Mouse (Mus musculus): ENCODE measurements around the gene Ptprh. TPM values are rescaled to one million over a fixed set of nuclear protein-coding genes. Genes with fewer than 3 reads are reported as not detected.
"Not testable (repeated sequence)": the region's sequence is repeated elsewhere in the genome, so short reads cannot be mapped to it uniquely, and the experiment has no call there.

Ptprh gene
- polyA plus RNA-seq, 1 experiment = 1.4 TPM

DNA sequence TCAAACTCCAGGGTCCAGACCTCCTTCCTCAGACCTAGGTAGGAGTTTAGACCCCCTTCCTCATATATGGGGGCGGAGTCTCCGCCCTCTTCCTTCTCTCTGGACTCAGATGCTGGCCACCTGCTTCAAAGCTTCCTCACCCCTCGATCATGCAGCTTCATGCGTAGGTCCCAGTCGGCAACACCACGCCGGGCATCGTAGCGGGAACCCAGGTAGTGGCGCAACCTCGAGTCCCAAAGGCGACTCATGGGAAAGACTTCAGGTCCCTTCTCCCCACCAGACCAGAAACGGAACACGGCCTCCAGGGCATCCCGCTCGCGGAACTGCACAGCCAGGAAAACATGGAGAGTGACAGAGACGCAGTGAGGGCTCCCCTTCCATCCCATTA lies 76.5 kb downstream of the Ptprh start:
- H3K27ac ChIP-seq (ENCODE audit: insufficient read depth, low read length) = no peak overlapping the region
- WGBS = 63% methylated on average over 18 of the region's 18 CpGs
- DNase-seq = no peak
- no peak overlapping the region for H3K4me3 ChIP-seq (replicated peaks; ENCODE audit: insufficient read depth, low read depth, low read length)
- peaks cover 3% of the 10 kb centered on the region; the same call in 1 of the 2 replicates for H3K27me3 ChIP-seq (ENCODE audit: control insufficient read depth, insufficient read depth, low read length)
- no peaks in the 10 kb centered on the region for H3K4me1 ChIP-seq (ENCODE audit: control insufficient read depth, insufficient read depth, low read length)
- TF ChIP-seq CTCF (IDR thresholded peaks at IDR 0.05; ENCODE audit: borderline replicate concordance, insufficient read depth, low read depth, low read length) (no peak), POLR2A (IDR thresholded peaks at IDR 0.05; ENCODE audit: borderline replicate concordance, insufficient read depth, low read length) (no peak)

DNA sequence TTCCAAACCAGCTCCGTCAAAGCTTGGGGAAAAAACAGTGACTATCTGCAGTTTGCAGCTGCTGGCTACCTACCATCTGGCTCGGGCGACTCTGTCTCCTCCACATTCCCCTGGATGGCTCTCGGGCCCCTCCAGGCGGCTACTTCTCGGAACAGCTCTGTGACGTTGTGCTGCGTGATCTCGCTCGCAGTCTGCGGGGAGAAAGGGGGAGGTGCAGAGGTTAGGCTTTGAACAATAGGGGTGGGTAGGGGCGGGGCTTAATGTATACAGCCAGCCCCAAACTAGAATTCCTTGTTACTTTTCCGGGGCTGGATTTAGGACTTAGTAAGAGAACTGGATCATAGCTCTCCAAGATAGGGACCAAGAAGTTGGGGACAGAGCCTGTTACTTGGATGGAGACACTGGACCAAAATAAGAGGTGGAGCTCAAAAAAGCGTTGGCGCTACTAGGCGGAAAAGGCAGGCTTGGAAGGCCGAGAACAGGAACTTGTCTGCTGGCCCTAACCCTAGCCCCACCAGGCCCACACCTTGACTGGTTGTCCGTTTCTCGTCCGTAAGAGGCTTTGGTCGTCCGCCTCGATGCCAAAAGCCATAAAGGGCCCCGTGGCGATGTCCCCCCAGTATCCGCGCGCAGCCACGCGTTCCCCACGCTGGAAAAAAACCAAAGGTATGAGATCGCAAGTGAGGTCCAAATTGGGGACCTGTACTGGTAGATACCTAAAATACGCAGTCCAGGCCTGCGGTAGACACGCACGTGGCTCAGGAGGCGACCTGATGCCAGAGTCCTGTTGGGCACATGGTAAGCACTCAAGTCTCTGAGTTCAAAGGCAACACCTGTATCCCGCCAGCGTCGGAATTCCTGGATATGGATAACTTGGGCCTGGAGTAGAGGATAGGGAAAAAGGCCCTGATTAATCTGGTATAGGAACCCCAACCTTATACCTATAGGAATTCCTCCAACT lies 77.2 kb downstream of the Ptprh start:
- TF ChIP-seq POLR2A (IDR thresholded peaks at IDR 0.05; ENCODE audit: borderline replicate concordance, insufficient read depth, low read length) = no peak
- peak; percentile 55; the same call in 1 of the 2 replicates for TF ChIP-seq CTCF (IDR thresholded peaks at IDR 0.05; ENCODE audit: borderline replicate concordance, insufficient read depth, low read depth, low read length)
- H3K4me3 ChIP-seq (replicated peaks; ENCODE audit: insufficient read depth, low read depth, low read length) = peak overlapping the region; percentile 39
- H3K27me3 ChIP-seq (ENCODE audit: control insufficient read depth, insufficient read depth, low read length) = no peaks in the 10 kb centered on the region
- no peaks in the 10 kb centered on the region for H3K4me1 ChIP-seq (ENCODE audit: control insufficient read depth, insufficient read depth, low read length)
- DNase-seq = peak; percentile 71 to 75
- H3K27ac ChIP-seq (ENCODE audit: insufficient read depth, low read length) = no peak overlapping the region
- WGBS = 23% methylated on average over 40 of the region's 40 CpGs

DNA sequence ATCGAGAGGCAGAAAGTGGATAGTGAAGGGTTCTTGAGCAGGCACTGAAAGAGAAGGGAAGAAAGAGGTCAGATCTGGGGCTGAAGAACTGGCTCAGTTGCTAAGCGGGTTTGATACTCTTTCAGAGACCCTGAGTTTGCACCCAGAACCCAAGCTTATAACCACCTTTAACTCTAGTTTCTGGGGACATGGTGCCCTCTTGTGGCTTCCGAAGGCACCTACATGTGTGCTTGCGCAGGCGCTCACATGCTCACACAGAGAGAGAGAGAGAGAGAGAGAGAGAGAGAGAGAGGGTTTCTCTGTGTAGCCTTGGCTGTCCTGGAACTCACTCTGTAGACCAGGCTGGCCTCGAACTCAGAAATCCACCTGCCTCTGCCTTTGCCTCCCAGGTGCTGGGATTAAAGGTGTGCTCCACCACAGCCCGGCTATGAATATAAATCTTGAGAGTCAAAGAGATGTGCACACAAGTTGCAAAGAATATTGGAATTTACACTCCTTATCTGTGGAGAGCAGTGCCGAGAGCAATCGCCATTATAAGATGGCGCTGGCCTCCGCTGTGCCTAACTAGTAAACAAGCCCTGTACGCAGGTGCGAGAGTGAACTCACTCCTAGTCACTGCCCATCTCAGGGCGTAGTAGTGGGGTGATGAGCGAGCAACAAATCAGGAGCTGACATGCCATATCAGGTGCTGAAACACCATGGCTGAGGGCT lies 79.5 kb downstream of the Ptprh start, which contains the start of gene Tnni3:
Gene Tnni3, minus strand, starts transcription at position 18 of the 711 bp plus-strand sequence.
- H3K4me3 ChIP-seq (replicated peaks; ENCODE audit: insufficient read depth, low read depth, low read length); H3K27me3 ChIP-seq (ENCODE audit: control insufficient read depth, insufficient read depth, low read length); H3K4me1 ChIP-seq (ENCODE audit: control insufficient read depth, insufficient read depth, low read length); H3K27ac ChIP-seq (ENCODE audit: insufficient read depth, low read length): not testable (repeated sequence)
- peak; percentile 38 to 59 for DNase-seq
- peak; percentile 74 for TF ChIP-seq CTCF (IDR thresholded peaks at IDR 0.05; ENCODE audit: borderline replicate concordance, insufficient read depth, low read depth, low read length)
- WGBS = 68% methylated on average over 15 of the region's 15 CpGs

DNA sequence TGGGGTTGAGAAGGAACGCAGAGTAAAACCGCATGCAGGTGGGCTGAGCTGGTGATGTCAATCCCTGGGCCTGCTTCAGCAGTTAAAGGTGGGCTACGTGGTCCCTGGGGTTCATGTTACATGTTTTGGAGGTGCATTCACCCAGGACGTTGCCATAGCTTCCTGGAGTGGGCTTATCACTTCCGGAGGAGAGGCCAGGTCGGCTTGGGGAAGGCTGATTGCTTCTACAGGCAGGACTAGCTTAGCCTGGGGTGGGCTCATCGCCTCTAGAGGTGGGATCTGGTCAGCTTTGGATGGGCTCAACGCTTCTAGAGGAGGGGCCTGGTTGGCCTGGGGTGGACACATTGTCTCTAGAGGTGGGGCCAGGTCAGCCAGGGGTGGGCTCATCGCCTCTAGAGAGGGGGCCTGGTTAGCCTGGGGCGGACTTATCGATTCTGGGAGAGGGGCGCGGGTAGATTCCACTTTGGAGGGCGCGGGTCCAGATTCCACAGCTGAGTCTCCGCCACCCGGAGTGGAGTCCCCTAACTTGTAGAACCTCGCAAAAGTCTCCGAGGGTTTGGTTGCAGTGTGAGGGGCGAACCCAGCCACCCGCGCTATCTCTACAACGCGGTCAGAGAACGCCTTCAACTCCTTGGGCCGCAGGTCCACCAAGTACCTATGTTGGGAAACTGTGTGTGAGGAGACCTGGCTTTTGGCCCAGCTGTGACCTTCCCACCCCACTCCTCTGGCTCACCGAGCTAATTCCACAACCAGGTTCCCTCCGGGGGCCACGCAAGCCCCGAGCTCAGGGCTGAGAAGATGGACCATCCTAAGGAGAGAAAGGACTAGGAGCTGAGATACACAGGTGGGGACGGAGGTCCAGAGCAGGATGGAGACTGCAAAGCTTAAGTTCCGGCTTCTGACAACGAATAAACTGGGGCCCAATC lies 80.4 kb downstream of the Ptprh start:
- H3K4me3 ChIP-seq (replicated peaks; ENCODE audit: insufficient read depth, low read depth, low read length) = no peak overlapping the region
- no peak overlapping the region for H3K27ac ChIP-seq (ENCODE audit: insufficient read depth, low read length)
- no peak for TF ChIP-seq CTCF (IDR thresholded peaks at IDR 0.05; ENCODE audit: borderline replicate concordance, insufficient read depth, low read depth, low read length)
- no peak for TF ChIP-seq POLR2A (IDR thresholded peaks at IDR 0.05; ENCODE audit: borderline replicate concordance, insufficient read depth, low read length)
- H3K4me1 ChIP-seq (ENCODE audit: control insufficient read depth, insufficient read depth, low read length) = no peaks in the 10 kb centered on the region
- 90% methylated on average over 33 of the region's 33 CpGs for WGBS
- no peaks in the 10 kb centered on the region for H3K27me3 ChIP-seq (ENCODE audit: control insufficient read depth, insufficient read depth, low read length)
- DNase-seq = no peak

DNA sequence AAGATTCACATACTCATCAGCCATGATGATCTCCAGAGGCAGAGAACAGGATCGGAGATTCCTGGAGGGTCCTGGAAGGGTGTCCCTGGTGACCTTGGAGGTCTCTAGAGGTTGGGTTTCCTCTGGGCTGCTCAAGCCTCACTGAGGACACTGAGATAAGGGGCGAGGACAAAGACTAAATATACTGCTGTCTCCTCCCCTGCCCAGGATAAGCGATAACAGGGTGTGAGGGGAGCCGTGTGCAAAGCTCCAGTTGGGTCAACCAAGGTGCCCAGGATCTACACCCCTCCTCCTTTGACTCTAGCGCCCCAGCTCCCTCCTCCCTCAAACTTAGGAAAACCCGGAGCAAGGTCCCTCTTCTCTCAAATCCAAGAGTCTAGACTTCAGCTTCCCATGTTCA lies 81.5 kb downstream of the Ptprh start:
- Histone ChIP-seq H3K4me3 (replicated peaks; ENCODE audit: insufficient read depth, low read depth, low read length) (no peak overlapping the region), H3K27me3 (ENCODE audit: control insufficient read depth, insufficient read depth, low read length) (no peaks in the 10 kb centered on the region), H3K27ac (ENCODE audit: insufficient read depth, low read length) (no peak overlapping the region), H3K4me1 (ENCODE audit: control insufficient read depth, insufficient read depth, low read length) (no peaks in the 10 kb centered on the region)
- no peak for DNase-seq
- TF ChIP-seq POLR2A (IDR thresholded peaks at IDR 0.05; ENCODE audit: borderline replicate concordance, insufficient read depth, low read length) = no peak
- no peak for TF ChIP-seq CTCF (IDR thresholded peaks at IDR 0.05; ENCODE audit: borderline replicate concordance, insufficient read depth, low read depth, low read length)
- 85% methylated on average over 6 of the region's 6 CpGs for WGBS

DNA sequence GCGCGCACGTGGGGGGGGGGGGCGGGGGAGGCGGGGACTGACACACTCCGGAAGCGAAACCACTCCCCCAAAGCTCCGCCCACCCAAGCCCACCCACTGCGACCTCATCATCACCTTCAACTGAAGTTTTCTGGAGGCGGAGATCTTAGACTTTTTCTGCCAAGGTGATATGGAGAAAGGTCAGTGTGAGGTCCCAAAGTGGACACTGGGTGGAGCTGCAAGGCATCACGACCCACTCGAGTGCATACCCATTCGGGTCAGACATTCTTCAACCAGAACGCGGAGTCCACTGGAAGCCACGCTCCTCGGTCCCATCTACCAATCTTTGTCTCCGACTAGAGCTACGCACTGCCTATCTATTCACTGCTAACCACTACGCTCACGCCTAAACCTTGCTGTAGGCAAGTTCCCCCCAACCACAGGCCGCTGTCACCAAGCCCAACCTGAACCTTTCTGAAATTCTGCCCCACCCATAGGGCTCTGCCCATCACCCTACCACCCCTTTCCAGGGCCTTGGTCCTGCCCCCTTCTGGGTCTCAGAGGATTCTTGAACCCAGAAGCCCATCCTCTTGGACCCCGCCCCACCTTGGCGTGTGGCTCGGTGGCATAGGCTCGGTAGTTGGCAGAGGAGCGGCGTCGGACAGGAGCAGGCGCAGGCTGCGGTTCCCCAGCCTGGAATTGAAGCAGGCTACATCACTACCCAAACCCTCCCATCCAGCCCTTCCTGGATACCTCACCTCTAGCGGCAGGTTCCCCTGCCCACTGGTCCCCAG lies 82.4 kb downstream of the Ptprh start:
- 32% methylated on average over 32 of the region's 32 CpGs for WGBS
- Histone ChIP-seq H3K27me3 (ENCODE audit: control insufficient read depth, insufficient read depth, low read length) (no peaks in the 10 kb centered on the region), H3K4me1 (ENCODE audit: control insufficient read depth, insufficient read depth, low read length) (no peaks in the 10 kb centered on the region), H3K27ac (ENCODE audit: insufficient read depth, low read length) (no peak overlapping the region), H3K4me3 (replicated peaks; ENCODE audit: insufficient read depth, low read depth, low read length) (no peak overlapping the region)
- DNase-seq = no peak
- TF ChIP-seq CTCF (IDR thresholded peaks at IDR 0.05; ENCODE audit: borderline replicate concordance, insufficient read depth, low read depth, low read length) (peak; percentile 3; the same call in 1 of the 2 replicates), POLR2A (IDR thresholded peaks at IDR 0.05; ENCODE audit: borderline replicate concordance, insufficient read depth, low read length) (no peak)

All from cerebellum, adult 2 months (tissue).